9 mouse cellular contexts compared by ENCODE assay signal in genomic region chr10:63455110-63455878, GRCm38 (mm10). TPM values are rescaled to one million over a fixed set of nuclear protein-coding genes. Genes with fewer than 3 reads are reported as not detected.
DNase-seq lines count a peak whose midpoint lies in the region; ATAC-seq and TF ChIP-seq lines count a peak whose summit lies in the region.
"Had no signal": no experiment of that assay in that cellular context is flagged by ENCODE, and none has a peak within 500 bp of the region (broad histone marks: within the 10 kb centered on the region; RNA-seq: fewer than 3 reads in every experiment).

No protein-coding gene starts in this region.

- H3K36me3 ChIP-seq in forebrain, embryonic 16.5 days (ENCODE audit: control insufficient read depth, insufficient read depth): no peaks in the 10 kb centered on the region

- no peak overlapping the region for H3K4me3 ChIP-seq in gastrocnemius, adult 2 months
- no peak overlapping the region for H3K4me3 ChIP-seq in forebrain, embryonic 16.5 days (replicated peaks; ENCODE audit: low read length)
- H3K4me3 ChIP-seq: myocyte had no signal

- no peak for DNase-seq in gastrocnemius, adult 2 months
- DNase-seq in gastrocnemius, adult 8-10 months (ENCODE audit: low spot score in 2 of 2): no peak
- peak; percentile 28 for DNase-seq in 416B (ENCODE audit: low read depth)
- peak; percentile 43 to 57 for DNase-seq in kidney, postnatal 36 days
- DNase-seq in thymus, postnatal 0 days (ENCODE audit: low spot score): no peak
- no peak for DNase-seq in layer of hippocampus, adult 9-10 months (ENCODE audit: low spot score)
- no peak for DNase-seq in urinary bladder, postnatal 25 days (ENCODE audit: low spot score)

- no peaks in the 10 kb centered on the region for H3K27me3 ChIP-seq in forebrain, embryonic 16.5 days (replicated peaks; ENCODE audit: control insufficient read depth, insufficient read depth, low read length)

- H3K4me2 ChIP-seq in forebrain, embryonic 16.5 days (ENCODE audit: low read length): no peak overlapping the region

- intact Hi-C loops in gastrocnemius, adult 2 months (cut with DNase I): no loop called here

- no peaks in the 10 kb centered on the region for H3K9me3 ChIP-seq in forebrain, embryonic 16.5 days (ENCODE audit: control insufficient read depth, low read length)

- peak; percentile 17; the same call in 1 of the 2 replicates for TF ChIP-seq CTCF in gastrocnemius, adult 2 months (IDR thresholded peaks at IDR 0.05)

- no peak overlapping the region for H3K27ac ChIP-seq in gastrocnemius, adult 2 months
- H3K27ac ChIP-seq in forebrain, embryonic 16.5 days (ENCODE audit: low read length): no peak overlapping the region

- H3K4me1 ChIP-seq in forebrain, embryonic 16.5 days (replicated peaks; ENCODE audit: control insufficient read depth, insufficient read depth, low read length): peaks cover 6% of the 10 kb centered on the region

- H3K9ac ChIP-seq in forebrain, embryonic 16.5 days (replicated peaks; ENCODE audit: low read depth, low read length): no peak overlapping the region

- WGBS in forebrain, embryonic 16.5 days: 11% methylated on average over 8 of the region's 8 CpGs

- ATAC-seq in forebrain, embryonic 16.5 days: peak; percentile 70

RNA-seq across cellular contexts. Expression of gene Ctnna3, which starts 25.4 kb away (rescaled TPM):
- 10 to 100 TPM; 11.8 to 22.7 TPM for total RNA-seq in gastrocnemius, adult 2 months (2021)
- 10 to 100 TPM; 21.3 to 31.5 (median 25.8) TPM for total RNA-seq in gastrocnemius, adult 8-10 months (2022)
- polyA plus RNA-seq in forebrain, embryonic 16.5 days (2015; fragmentation: Nextera tagmentation; extraction: Ambion mirVana): 0.81 and 1.1 TPM in 2 replicates
- polyA plus RNA-seq in thymus, postnatal 0 days (2015; fragmentation: Nextera tagmentation; extraction: Ambion mirVana): 0.36 and 0.48 TPM in 2 replicates

RNA-seq across cellular contexts. Expression of gene Gm7075, which starts 33.7 kb away (rescaled TPM):
- not detected for total RNA-seq in gastrocnemius, adult 2 months (2021)
- total RNA-seq in gastrocnemius, adult 8-10 months (2022): not detected
- polyA plus RNA-seq in forebrain, embryonic 16.5 days (2015; fragmentation: Nextera tagmentation; extraction: Ambion mirVana): not detected in 2 replicates
- polyA plus RNA-seq in thymus, postnatal 0 days (2015; fragmentation: Nextera tagmentation; extraction: Ambion mirVana): not detected in 2 replicates
- polyA plus RNA-seq: myocyte had no signal

Comparison
In these comparisons a context has a peak if more than half of its experiments do, and no peak if none do; other contexts are left out.
1. DNase-seq: peak in 416B (single experiment) and kidney, postnatal 36 days (2 of 2); none in gastrocnemius, adult 2 months (single experiment), gastrocnemius, adult 8-10 months (0 of 2), thymus, postnatal 0 days (single experiment), layer of hippocampus, adult 9-10 months (single experiment) and urinary bladder, postnatal 25 days (single experiment).